Mouse (Mus musculus) heart, embryonic 10.5 days (tissue): ENCODE measurements around the gene Nat8f2. TPM values are rescaled to one million over a fixed set of nuclear protein-coding genes. Genes with fewer than 3 reads are reported as not detected.
"Not testable (repeated sequence)": the region's sequence is repeated elsewhere in the genome, so short reads cannot be mapped to it uniquely, and the experiment has no call there.

ENCODE experiments used
- DNase-seq: peaks from one replicate; pipeline ENCODE4 v3.0.0-alpha.2; 2017; ENCODE audit warnings: low spot score
- H3K27ac ChIP-seq: fragments of 300-500 bp; sonication (generic); 2 replicates; pipeline ENCODE4 v1.5.1; 2016; ENCODE audit warnings: mild to moderate bottlenecking
- H3K27me3 ChIP-seq: fragments of 300-500 bp; sonication (generic); 2 replicates; pipeline ENCODE4 v1.6.1; 2016; ENCODE audit warnings: mild to moderate bottlenecking; ENCODE audit not compliant: poor library complexity, insufficient read depth, severe bottlenecking
- H3K36me3 ChIP-seq: fragments of 300-500 bp; sonication (generic); 2 replicates; pipeline ENCODE4 v1.6.1; 2016; ENCODE audit warnings: mild to moderate bottlenecking, moderate library complexity
- H3K4me1 ChIP-seq: fragments of 300-500 bp; sonication (generic); 2 replicates; pipeline ENCODE4 v1.6.1; 2016; ENCODE audit warnings: mild to moderate bottlenecking
- H3K4me3 ChIP-seq: fragments of 300-500 bp; sonication (generic); 2 replicates; pipeline ENCODE4 v1.5.1; 2016; ENCODE audit warnings: mild to moderate bottlenecking, moderate library complexity
- H3K9me3 ChIP-seq: fragments of 300-500 bp; sonication (generic); 2 replicates; pipeline ENCODE4 v1.6.1; 2016; ENCODE audit warnings: mild to moderate bottlenecking, moderate library complexity
- WGBS: fragments of 180-500 bp; shearing (Covaris S2); methylation state at CpG from one replicate; pipeline ENCODE4 v1.1.7; 2016; 5-methylcytosine and 5-hydroxymethylcytosine counted together
- polyA plus RNA-seq: library from polyadenylated mRNA; unstranded; fragments of >200 nt; fragmentation: Nextera tagmentation; extraction: Ambion mirVana; gene quantifications from 2 replicates; pipeline ENCODE4 v1.2.1, GENCODE M21; 2016

Gene Nat8f2
- polyA plus RNA-seq, 1 experiment from 2014 or later, result not detected

DNA sequence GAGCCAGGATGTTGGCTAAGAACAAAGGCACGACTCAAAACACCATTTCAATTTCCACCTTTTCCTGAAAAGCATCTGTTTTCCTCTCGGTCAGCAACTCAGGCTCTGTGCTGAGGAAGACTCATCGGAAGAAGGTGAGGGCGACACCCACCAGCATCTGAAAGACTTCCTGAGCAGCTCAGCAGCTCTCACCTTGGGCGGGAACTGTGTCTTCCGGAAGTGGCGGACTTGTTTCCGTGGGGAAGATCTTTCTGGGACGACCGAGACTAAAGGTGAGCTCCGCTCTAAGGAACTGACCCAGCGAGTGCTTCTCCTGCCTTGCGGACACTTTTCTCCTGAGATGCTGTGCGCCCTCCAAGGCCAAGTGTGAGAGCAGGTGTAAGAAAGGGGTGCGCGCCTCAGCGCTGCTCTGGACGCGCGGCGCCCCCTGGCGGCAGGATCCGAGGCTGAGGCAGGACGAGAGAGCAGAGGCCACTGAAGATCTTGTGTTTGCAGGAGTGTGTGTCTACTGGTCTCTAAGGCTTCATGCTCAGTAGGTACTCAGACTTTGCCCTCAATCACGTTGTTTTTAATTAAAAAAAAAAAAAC lies 26.2 kb upstream of the Nat8f2 start:
- H3K27ac ChIP-seq, H3K4me1 ChIP-seq, H3K36me3 ChIP-seq, DNase-seq, H3K4me3 ChIP-seq, H3K27me3 ChIP-seq: not testable (repeated sequence)
- 66% methylated on average over 25 of the region's 25 CpGs for WGBS
- H3K9me3 ChIP-seq, result peaks cover 11% of the 10 kb centered on the region; the same call in 1 of the 2 replicates

DNA sequence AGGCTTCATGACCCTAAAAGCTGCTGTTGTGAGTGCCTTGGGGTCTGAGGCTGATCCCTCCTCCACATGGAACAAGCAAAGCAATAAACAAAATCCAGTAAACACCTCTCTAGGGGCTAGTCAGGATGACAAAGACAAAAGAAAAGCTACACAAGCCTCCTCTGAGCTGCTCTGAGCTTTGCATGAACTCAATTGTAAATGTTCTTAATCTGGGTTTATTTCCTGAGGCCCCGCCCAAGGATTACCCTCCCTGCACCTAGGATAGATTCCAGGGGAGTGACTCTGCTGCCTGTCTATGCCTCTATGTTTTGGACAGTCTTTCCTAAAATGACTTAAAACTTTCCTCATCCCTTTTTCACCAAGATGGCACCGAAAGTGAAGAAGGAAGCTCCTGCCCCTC lies 20.0 kb upstream of the Nat8f2 start:
- H3K36me3 ChIP-seq, result no peaks in the 10 kb centered on the region
- WGBS, result 81% methylated on average over 2 of the region's 2 CpGs
- no peaks in the 10 kb centered on the region for H3K27me3 ChIP-seq
- peaks cover 17% of the 10 kb centered on the region for H3K9me3 ChIP-seq
- H3K4me1 ChIP-seq, result no peaks in the 10 kb centered on the region
- no peak overlapping the region for H3K27ac ChIP-seq
- no peak overlapping the region for H3K4me3 ChIP-seq
- no peak for DNase-seq

DNA sequence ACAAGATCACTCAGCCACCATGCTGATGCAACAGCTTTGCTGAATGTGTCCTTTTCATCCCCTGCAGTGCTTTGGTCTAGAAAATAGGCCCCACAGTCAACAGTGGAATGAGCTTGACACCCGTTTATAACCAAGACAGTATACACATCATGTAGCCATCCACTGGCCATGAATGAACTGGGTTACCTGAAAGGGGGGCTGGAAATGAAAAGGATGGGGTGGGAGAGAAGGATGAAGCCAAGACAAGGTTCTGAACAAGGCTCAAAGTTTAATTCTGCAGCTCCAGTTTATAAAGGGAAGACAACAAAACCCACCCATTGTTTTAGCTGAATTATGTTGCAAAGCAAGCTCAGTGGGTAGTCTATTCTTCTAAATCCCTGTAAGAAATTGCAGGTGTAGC lies 15.4 kb upstream of the Nat8f2 start:
- H3K4me1 ChIP-seq, result no peaks in the 10 kb centered on the region
- H3K4me3 ChIP-seq, result no peak overlapping the region
- H3K36me3 ChIP-seq, result no peaks in the 10 kb centered on the region
- no peak for DNase-seq
- no peak overlapping the region for H3K27ac ChIP-seq
- no peaks in the 10 kb centered on the region for H3K27me3 ChIP-seq
- 81% methylated on average over 1 of the region's 1 CpGs for WGBS
- H3K9me3 ChIP-seq, result peaks cover 18% of the 10 kb centered on the region

DNA sequence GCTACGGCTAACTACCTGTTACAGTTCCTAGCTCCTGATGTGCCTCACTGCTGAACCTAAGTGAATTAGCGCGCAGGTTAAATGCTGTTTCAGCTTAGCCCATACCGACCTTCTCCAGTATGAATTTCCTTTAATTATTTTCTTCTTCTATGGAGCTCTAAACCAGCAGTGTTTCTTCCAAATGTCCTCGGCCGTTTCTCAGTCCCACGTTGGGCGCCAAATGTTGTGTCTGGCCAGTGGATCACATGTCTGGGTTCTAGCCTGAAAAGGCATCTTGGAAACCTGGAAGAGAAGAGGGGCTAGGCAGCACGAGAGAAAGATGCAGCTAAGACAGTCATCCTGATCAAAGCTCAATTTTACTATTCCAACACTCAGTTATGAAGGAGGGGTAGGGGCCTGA lies 14.3 kb upstream of the Nat8f2 start:
- WGBS, result 82% methylated on average over 9 of the region's 9 CpGs
- not testable (repeated sequence) for H3K27me3 ChIP-seq, H3K36me3 ChIP-seq, DNase-seq, H3K4me3 ChIP-seq, H3K27ac ChIP-seq, H3K4me1 ChIP-seq
- H3K9me3 ChIP-seq, result peaks cover 18% of the 10 kb centered on the region

DNA sequence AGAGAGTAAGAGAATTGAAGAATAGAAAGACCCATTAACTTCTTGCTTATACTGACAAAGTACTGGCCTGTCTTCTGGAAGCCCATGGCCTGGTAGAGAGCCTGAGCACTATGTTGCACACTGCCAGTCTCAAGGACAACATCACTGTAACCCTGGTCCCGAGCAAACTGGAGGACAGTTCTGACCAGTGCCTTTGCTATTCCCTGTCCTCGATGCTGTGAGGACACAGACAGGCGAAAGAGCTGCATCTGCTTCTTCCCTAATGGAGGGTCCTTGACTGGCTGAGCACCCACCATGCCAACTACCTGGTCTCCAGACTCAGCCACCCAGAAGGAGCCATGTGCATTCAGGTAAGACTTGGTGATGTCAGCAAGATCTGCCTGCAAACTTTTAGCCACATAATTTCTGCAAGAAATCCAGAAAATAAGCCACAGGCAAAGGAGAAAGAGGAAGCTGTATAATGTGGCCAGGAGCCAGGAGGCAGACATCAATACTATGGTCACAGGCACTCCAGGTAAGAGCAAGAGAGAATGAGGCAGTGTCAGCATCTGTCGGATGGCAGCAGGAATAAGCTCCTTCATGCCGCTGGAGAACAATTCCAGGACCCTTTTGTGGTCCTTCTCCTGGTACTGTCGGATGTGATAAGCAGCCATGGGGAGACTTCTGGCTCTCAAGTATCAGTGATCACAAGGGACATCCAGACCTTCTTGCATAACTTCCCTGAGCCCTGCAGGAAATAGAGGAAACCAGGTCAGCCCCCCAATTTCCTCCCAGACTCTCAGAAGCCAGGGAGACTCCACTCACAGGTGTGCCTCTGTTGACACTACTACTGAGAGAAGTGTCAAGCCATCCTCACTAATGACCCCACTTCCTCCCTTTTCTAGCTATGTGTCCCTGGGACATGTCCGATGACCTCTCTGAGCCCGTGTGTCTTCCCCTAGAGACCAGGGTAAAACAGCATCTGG lies 950 bp downstream of the Nat8f2 start:
- H3K9me3 ChIP-seq, result no peaks in the 10 kb centered on the region
- no peak for DNase-seq
- H3K4me1 ChIP-seq, result no peaks in the 10 kb centered on the region
- no peak overlapping the region for H3K4me3 ChIP-seq
- H3K36me3 ChIP-seq, result no peaks in the 10 kb centered on the region
- H3K27me3 ChIP-seq, result no peaks in the 10 kb centered on the region
- 77% methylated on average over 8 of the region's 8 CpGs for WGBS
- no peak overlapping the region for H3K27ac ChIP-seq

DNA sequence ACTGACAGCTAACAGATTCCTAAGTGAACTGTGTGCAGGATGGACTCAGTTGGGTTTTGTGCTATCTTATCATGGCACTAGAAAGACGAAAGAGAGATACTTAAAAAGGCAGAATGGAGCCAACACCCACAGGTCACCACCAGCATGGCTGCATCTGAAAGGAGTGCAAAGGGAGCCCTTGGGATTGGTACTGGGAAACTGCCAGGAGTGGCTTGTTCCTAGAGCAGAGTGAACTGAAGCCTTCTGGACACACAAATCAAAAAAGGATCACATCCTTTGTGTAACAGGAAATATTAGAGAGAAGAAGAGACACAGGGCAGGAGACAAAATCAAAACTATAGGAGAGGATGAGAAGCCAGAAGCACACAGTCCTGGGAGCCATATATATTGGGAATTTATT lies 2.0 kb downstream of the Nat8f2 start:
- not testable (repeated sequence) for H3K9me3 ChIP-seq, H3K27me3 ChIP-seq, H3K36me3 ChIP-seq, H3K4me1 ChIP-seq, H3K27ac ChIP-seq, H3K4me3 ChIP-seq, DNase-seq
- 42% methylated on average over 1 of the region's 1 CpGs for WGBS

DNA sequence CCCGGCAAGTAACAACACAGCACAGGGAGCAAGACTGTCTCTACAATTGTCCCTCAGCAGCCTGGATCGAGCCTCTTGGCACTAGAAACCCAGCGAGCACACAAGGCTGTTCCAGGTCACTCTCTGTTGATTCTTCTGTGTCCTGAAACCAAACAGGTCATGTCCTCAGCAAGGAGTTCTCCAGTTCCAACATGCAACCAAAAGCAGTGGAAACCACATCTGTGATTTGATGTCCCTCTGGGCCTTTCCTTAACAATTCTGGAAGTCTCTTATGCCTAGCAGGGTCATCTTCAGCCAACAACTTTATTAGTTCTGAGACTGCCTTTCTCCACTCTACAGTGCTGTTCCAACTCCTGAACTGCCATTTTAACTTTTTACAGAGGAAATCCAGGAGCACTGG lies 2.8 kb downstream of the Nat8f2 start:
- 77% methylated on average over 3 of the region's 3 CpGs for WGBS

DNA sequence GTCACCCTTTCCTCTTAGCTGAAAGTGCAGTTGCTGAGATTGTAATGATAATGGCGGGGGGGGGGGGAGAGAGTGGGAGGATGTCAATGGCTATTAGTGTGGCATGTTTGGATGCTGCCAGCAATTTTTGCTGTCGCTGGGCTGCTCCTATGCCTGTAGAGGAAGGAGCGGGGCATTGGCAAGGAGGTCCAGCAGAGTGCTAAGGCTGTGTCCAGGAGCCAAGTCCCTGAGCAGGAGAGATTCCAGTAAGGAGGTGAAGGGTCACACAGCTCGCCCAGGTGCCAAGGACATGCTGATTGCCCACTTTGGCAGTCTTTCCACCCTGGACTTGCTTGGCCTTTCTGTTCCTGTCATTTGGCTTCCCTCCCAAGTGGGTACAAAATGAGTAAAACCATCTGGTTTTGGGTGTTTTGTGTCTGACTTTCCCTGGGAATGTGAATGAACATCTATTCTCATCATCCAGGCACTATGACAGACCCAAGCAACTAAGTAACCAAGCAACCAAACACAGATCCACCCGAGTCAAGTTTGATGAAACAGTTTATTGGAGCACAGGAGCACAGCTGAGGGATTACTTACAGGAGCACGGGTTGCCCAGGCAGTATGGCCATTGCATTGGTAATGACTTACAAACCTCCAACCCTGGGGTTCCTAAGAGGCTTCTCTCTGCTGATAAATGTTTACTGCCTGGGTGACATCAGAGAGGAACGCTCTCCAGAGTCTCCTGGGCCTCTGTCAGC lies 3.9 kb downstream of the Nat8f2 start:
- H3K9me3 ChIP-seq, H3K4me3 ChIP-seq, H3K4me1 ChIP-seq, H3K27ac ChIP-seq, H3K27me3 ChIP-seq, DNase-seq, H3K36me3 ChIP-seq: not testable (repeated sequence)
- WGBS, result 65% methylated on average over 6 of the region's 7 CpGs

More for the DNA sequence above, 2.8 kb downstream of the Nat8f2 start:
- not testable (repeated sequence) for H3K27ac ChIP-seq, H3K4me3 ChIP-seq, H3K36me3 ChIP-seq, H3K9me3 ChIP-seq, DNase-seq, H3K27me3 ChIP-seq, H3K4me1 ChIP-seq

DNA sequence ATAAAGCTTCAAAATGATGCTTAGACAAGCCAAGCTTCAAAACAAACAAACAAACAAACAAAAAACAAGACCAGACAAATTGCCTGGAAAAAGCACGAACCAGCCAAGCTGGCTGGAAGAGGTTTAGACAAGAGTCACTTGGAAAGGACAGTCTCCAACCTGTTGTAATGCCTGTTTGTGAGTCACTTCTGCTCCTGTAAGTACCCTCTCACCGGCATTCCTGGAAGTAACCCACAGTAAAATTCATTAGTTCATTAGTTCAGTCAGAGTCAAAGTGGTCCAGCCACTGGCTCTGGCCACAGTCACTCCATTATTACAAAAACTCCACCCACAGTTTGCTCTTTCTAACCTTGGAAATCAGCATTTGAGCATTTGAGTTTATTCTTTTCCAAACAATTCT lies 5.1 kb downstream of the Nat8f2 start:
- no peaks in the 10 kb centered on the region for H3K36me3 ChIP-seq

DNA sequence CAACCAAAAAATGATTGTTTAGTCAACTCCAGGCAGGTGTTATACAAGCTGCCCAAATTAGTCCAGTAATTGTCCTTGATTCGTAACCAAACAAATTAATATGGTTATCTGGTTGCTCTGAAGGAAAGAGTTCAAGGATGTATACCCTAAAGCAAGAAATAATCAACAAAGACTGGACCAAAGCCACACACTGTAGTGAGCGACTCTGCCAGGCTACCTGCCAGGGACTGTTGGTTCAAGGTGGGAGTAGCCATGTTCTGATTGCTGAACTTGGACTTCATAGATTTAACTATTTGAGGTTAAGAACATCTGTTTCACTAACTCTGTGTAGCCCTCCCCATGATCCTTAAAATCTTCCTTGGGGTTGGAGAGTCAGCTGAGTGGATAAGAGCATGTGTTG lies 5.8 kb downstream of the Nat8f2 start:
- Histone ChIP-seq H3K27me3 (no peaks in the 10 kb centered on the region), H3K27ac (no peak overlapping the region), H3K4me3 (no peak overlapping the region), H3K36me3 (no peaks in the 10 kb centered on the region), H3K9me3 (no peaks in the 10 kb centered on the region), H3K4me1 (no peaks in the 10 kb centered on the region)
- DNase-seq, result no peak
- WGBS, result 89% methylated on average over 2 of the region's 2 CpGs

More for the DNA sequence above, 5.1 kb downstream of the Nat8f2 start:
- Histone ChIP-seq H3K27ac (no peak overlapping the region), H3K27me3 (no peaks in the 10 kb centered on the region), H3K9me3 (no peaks in the 10 kb centered on the region), H3K4me1 (no peaks in the 10 kb centered on the region), H3K4me3 (no peak overlapping the region)
- no peak for DNase-seq
- 82% methylated on average over 2 of the region's 2 CpGs for WGBS

DNA sequence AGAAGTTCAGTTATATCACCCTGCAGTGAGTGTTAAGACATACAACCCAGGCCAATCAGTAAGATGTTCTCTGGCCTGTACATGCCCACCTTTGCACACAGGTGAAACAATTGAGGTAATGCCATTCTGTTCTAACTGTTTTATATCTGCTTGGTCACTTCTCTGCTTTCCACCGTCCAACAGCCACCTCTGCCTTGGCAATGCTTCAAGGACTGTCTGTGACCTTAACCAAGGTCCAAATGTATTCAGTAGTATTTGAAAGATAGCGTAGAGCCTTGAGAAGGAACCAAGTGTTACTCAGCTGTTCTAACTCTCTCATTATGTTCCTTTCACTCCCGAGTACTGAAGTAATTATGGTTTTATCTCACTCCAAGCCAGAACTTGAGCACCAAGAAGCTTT lies 6.4 kb downstream of the Nat8f2 start:
- Histone ChIP-seq H3K4me3 (no peak overlapping the region), H3K36me3 (no peaks in the 10 kb centered on the region), H3K27ac (no peak overlapping the region), H3K9me3 (no peaks in the 10 kb centered on the region), H3K27me3 (no peaks in the 10 kb centered on the region), H3K4me1 (no peaks in the 10 kb centered on the region)
- 83% methylated on average over 3 of the region's 3 CpGs for WGBS
- no peak for DNase-seq

DNA sequence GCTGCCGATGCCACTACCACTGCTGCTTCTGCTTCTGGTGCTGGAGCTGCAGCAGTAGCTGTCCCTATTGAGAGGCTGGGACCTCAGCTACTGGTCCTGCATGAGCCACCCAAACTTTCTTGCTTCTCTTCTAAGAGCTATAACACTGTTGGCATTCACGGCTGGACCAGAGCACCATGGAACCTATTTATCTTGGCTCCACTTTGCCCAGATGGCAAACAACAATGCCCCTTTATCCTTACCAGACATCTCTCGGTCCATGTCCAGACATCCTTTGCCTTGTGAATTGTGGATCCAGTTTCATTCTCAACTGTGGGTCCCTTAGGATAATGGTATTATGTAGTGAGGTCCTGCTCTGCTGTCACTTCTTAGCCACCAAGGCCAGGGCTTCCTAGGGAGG lies 7.7 kb downstream of the Nat8f2 start:
- H3K4me1 ChIP-seq, result no peaks in the 10 kb centered on the region
- H3K4me3 ChIP-seq, result no peak overlapping the region
- H3K27ac ChIP-seq, result no peak overlapping the region
- H3K36me3 ChIP-seq, result no peaks in the 10 kb centered on the region
- H3K9me3 ChIP-seq, result no peaks in the 10 kb centered on the region
- WGBS, result 89% methylated on average over 3 of the region's 3 CpGs
- no peak for DNase-seq
- no peaks in the 10 kb centered on the region for H3K27me3 ChIP-seq

DNA sequence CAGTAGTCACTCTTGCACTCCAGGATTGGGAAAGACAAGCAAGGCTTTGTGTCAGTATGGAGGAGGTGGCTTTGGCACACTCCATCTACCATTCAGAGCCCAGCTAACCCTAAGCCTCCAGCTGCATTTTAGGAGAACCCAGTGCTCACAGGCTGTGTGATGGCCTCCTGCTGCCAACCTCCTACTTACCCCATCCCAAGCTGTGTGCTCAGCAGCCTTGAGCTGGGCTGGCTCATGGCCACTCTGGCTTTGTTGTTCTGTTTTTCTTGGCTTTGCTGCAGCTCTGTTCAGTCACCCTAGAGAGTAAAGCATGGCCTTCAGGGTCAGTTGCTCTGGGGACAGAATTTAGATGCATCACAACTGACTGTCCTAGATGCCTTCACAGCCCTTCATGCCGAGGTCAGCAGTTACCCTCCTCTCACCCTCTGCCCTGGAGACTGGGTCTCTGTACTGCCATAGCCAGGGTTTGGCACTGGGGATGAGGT lies 12.7 kb downstream of the Nat8f2 start:
- Histone ChIP-seq H3K4me3 (no peak overlapping the region), H3K36me3 (no peaks in the 10 kb centered on the region), H3K9me3 (no peaks in the 10 kb centered on the region), H3K4me1 (no peaks in the 10 kb centered on the region), H3K27me3 (no peaks in the 10 kb centered on the region), H3K27ac (no peak overlapping the region)
- WGBS, result 68% methylated on average over 1 of the region's 1 CpGs
- no peak for DNase-seq
